Mouse (Mus musculus) retina, postnatal 7 days (tissue): ENCODE results near the gene Rdm1.

Experiments
- DNase-seq: peaks from one replicate; pipeline ENCODE4 v3.0.0-alpha.2; 2012; ENCODE audit warnings: low read depth, low spot score

Rdm1 gene

DNA sequence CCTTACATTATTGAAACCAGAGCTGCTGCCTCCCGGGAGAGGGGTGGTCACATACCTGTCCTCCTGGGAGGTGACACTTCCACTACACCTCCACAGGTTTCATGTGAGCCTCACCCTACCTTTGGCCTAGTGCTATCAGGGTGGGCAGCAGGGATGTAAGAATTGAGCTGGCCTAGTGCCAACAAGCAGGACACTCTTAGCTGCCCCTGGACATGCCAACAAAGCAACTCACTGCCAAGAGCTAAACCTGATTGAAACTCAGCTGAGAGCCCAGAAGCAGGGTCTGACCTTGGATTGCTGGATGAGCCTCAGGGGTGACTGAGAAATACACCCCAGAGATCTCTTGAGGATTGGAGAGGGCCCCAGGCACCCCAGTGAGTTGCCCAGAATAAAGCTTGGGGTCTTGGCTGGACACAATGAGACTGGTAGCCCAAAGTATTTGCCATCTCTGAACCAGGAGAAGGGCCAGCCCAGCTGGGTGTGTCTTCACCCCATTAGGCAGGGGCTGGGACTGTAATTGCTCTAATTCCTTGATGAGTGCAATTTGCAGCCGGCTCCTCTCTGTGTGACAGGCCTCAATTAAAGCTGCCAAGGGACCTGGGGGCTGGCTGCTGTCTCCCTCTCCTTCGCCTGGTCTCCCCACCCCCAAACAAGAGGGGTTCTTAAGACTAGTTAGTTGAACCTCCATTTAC is 53.8 kb downstream of the Rdm1 start:
- no peak for DNase-seq

DNA sequence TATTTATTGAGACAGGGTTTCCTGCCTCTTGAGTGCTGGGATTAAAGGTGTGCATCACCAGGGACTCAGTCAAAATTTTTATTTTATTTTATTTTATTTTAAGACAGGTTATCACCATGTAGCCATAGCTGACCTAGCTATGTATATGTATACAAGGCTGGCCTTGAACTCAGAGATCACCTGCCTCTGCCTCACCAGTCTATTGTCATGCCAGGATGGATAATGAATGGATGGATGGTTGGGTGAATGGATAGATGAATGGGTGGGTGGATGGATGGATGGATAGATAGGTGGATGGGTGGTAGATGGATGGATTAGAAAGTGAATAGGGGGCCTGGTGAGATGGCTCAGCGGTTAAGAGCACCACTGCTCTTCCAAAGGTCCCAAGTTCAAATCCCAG is 55.0 kb downstream of the Rdm1 start:
- no peak for DNase-seq

DNA sequence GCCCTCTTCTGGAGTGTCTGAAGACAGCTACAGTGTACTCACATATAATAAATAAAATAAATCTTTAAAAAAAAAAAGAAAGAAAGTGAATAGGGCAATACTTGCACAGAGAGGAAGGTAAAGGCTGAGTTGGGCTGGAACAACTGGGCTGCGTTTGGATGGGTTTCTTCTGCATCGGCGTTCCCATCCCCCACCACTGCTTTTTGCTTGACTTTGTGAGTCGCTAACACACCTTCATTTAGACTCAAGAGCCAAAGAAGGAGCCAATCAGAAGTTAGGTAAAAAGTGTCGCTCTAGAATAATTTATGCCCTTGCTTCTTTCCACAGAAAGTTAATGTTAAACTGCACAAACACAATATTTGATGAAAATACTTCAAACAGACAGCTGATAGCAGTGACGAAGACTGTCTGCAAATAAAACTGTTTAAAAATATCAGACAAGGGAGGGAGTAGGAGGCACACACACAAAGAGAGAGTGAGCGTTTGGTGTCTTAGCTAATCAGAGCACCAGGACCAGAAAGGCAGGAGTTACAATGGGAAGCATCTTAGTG is 55.5 kb downstream of the Rdm1 start:
- DNase-seq = no peak
